Mouse (Mus musculus) kidney, adult 2 months (tissue): ENCODE measurements around the gene Pdlim4.

Experiments used
- CTCF ChIP-seq: fragments of 200-500 bp; conservative IDR thresholded peaks from 2 replicates; pipeline ENCODE4 v1.5.1; 2011; ENCODE audit warnings: low read depth, mild to moderate bottlenecking, control low read depth, low read length, moderate library complexity, mixed read lengths; ENCODE audit not compliant: insufficient read depth, insufficient read length
- POLR2A ChIP-seq: fragments of 200-500 bp; IDR thresholded peaks from one replicate; pipeline ENCODE4 v1.6.1; 2011; ENCODE audit warnings: low read depth, low read length, control low read depth

- TF ChIP-seq CTCF, result no peak
- no peak for TF ChIP-seq POLR2A
These were observed 51.2 kb downstream of the Pdlim4 start for GRCm38 (mm10) chr11:54017596-54017995.
